Mouse (Mus musculus): Measurements from ENCODE around the gene Eif4e2. TPM values are rescaled to one million over a fixed set of nuclear protein-coding genes. Genes with fewer than 3 reads are reported as not detected.

The Eif4e2 gene
- polyA plus RNA-seq (2015; fragmentation: Nextera tagmentation; extraction: Ambion mirVana) = 105 and 106 TPM in 2 replicates

GRCm38 (mm10) chr1:87213735-87214704 is at the start of gene Eif4e2:
Gene Eif4e2, plus strand, starts transcription at chr1:87213914.
- Histone ChIP-seq H3K27ac (peak within 1 kb of the TSS; percentile 98), H3K4me3 (peak within 1 kb of the TSS; percentile 84), H3K36me3 (no peaks in the 10 kb centered on the region), H3K9me3 (no peaks in the 10 kb centered on the region), H3K9ac (peak within 1 kb of the TSS; percentile 95), H3K27me3 (peaks cover under 1% of the 10 kb centered on the region; the same call in 1 of the 2 replicates), H3K4me2 (peak within 1 kb of the TSS; percentile 74), H3K4me1 (replicated peaks) (peaks cover 47% of the 10 kb centered on the region)
- WGBS = under 1% methylated on average over 90 of the region's 99 CpGs
- ATAC-seq (ENCODE audit: low FRiP score) = peak; percentile 98

- ATAC-seq (ENCODE audit: low FRiP score) = peak; percentile 34
- Histone ChIP-seq H3K27ac (peak overlapping the region; percentile 73), H3K4me1 (replicated peaks) (peaks cover 26% of the 10 kb centered on the region), H3K4me2 (no peak overlapping the region), H3K36me3 (no peaks in the 10 kb centered on the region), H3K9me3 (no peaks in the 10 kb centered on the region), H3K27me3 (peaks cover 15% of the 10 kb centered on the region; the same call in 1 of the 2 replicates), H3K9ac (no peak overlapping the region), H3K4me3 (no peak overlapping the region)
- WGBS = 24% methylated on average over 11 of the region's 11 CpGs
These were observed 49.4 kb upstream of the Eif4e2 start for GRCm38 (mm10) chr1:87164164-87164795.

- WGBS = 39% methylated on average over 9 of the region's 9 CpGs
- Histone ChIP-seq H3K4me3 (no peak overlapping the region), H3K27me3 (peaks cover 15% of the 10 kb centered on the region; the same call in 1 of the 2 replicates), H3K4me1 (replicated peaks) (peaks cover 31% of the 10 kb centered on the region), H3K9ac (no peak overlapping the region), H3K27ac (peak overlapping the region; percentile 73), H3K9me3 (no peaks in the 10 kb centered on the region), H3K36me3 (no peaks in the 10 kb centered on the region), H3K4me2 (no peak overlapping the region)
- peak; percentile 22 for ATAC-seq (ENCODE audit: low FRiP score)
These were observed 48.9 kb upstream of the Eif4e2 start for GRCm38 (mm10) chr1:87164796-87165184.

DNA sequence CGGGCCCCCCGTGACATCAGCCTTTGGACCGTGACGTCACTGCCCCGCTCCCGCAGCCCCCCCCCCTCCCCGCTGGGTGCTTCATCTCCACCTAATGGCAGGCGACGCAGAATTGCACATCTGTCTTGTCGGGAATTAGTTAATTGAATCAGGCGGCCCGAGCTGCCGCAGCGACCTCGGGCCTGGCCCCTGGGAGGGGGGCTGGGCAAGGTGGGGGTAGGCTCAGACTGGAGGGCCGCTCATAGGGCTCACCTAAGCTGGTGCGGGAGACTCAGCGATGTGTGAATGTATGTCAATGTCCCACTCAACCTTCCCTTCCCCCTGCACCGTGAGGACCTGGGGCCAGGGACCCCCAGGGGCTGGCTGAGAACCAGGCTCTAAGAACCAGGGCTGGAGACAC is 43.3 kb upstream of the Eif4e2 start:
- 8% methylated on average over 19 of the region's 19 CpGs for WGBS
- peak overlapping the region; percentile 19; the same call in 1 of the 2 replicates for H3K9ac ChIP-seq

DNA sequence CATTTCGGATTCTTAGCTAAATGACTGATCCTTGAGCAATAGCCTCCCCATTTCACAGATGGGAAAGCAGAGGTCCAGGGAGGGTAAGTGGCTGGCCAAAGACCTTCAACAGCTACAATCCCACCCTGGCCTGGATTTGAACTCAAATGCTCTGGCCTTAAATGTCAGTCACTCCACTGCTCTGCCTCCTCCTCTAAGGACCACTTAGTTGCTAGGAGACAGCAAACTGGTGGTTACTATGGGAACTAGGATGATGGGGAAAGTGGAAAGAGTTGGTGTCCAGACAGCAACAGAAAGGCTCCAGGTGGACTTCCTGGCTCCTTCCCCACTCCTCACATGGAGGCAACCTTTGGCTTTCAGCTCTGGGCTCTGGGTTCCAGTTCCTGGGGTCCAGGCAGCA is 42.4 kb upstream of the Eif4e2 start:
- Histone ChIP-seq H3K9me3 (no peaks in the 10 kb centered on the region), H3K4me2 (no peak overlapping the region), H3K4me1 (replicated peaks) (peaks cover 68% of the 10 kb centered on the region), H3K4me3 (no peak overlapping the region), H3K27me3 (peaks cover 20% of the 10 kb centered on the region; the same call in 1 of the 2 replicates), H3K27ac (0 out of 2 replicates have a peak overlapping the region, but pooled peaks have one; percentile 19), H3K36me3 (no peaks in the 10 kb centered on the region), H3K9ac (no peak overlapping the region)
- ATAC-seq (ENCODE audit: low FRiP score) = no peak
- 97% methylated on average over 1 of the region's 1 CpGs for WGBS

More for the DNA sequence above, 43.3 kb upstream of the Eif4e2 start:
- peaks cover 60% of the 10 kb centered on the region for H3K4me1 ChIP-seq (replicated peaks)
- no peaks in the 10 kb centered on the region for H3K36me3 ChIP-seq
- no peak overlapping the region for H3K4me3 ChIP-seq
- H3K9me3 ChIP-seq = no peaks in the 10 kb centered on the region
- peak overlapping the region; percentile 17; the same call in 1 of the 2 replicates for H3K4me2 ChIP-seq
- H3K27me3 ChIP-seq = peaks cover 22% of the 10 kb centered on the region; the same call in 1 of the 2 replicates
- peak; percentile 37 for ATAC-seq (ENCODE audit: low FRiP score)
- H3K27ac ChIP-seq = peak overlapping the region; percentile 62

- no peak overlapping the region for H3K4me2 ChIP-seq
- H3K9ac ChIP-seq = no peak overlapping the region; the same call in 1 of the 2 replicates
- ATAC-seq (ENCODE audit: low FRiP score) = no peak
- H3K27me3 ChIP-seq = peaks cover 14% of the 10 kb centered on the region; the same call in 1 of the 2 replicates
- no peaks in the 10 kb centered on the region for H3K36me3 ChIP-seq
- H3K4me3 ChIP-seq = no peak overlapping the region
- peak overlapping the region; percentile 58; the same call in 1 of the 2 replicates for H3K27ac ChIP-seq
- H3K4me1 ChIP-seq (replicated peaks) = peaks cover 74% of the 10 kb centered on the region
- 28% methylated on average over 9 of the region's 9 CpGs for WGBS
- H3K9me3 ChIP-seq = no peaks in the 10 kb centered on the region
These were observed 41.4 kb upstream of the Eif4e2 start for GRCm38 (mm10) chr1:87172316-87172715.

DNA sequence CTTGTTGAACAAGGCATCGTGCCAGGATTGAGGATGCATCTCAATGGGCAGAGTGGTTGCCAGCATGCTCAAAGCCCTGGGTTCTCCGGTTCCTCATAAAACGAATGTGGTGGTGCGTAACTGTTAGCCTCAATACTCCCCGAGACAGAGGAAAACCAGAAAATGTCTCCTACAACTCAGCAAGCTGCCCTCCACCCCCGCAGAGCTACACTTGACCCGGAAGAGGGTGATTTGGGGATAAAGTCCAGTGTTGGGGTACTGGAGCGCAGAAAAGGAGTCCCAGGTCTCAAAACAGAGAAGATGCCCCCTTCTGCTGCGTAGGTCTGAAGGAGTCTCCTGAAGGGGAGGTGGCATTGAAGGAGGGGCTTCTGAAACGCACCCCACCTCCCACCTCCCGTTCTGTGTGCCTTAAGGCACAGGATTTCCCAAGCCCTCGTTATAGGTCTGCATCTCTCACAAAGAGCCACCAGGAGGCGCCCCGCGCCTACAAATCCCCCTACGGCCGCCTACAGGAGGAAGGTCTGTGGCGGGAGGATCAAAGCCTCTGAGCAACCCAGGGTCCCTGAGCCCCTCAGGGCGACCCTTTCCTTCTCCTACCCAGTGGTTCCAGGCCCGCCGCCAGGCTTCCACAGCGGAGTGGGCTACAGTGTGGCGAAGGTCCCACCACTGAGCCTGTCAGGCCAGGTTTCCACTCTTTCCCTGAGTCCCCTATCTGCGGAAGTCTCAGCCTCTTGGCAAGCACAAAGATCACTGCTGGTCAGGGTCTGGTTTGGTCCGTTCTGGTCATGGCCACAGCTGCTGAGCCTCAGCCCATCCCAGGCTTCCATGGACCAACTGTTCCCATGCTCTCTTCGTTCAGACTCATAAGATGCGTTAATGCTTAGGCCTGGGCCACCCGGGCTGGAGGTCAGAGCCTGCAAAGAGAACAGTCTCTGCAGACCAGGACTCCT is 39.4 kb upstream of the Eif4e2 start:
- ATAC-seq (ENCODE audit: low FRiP score) = no peak
- H3K9ac ChIP-seq = no peak overlapping the region
- no peaks in the 10 kb centered on the region for H3K9me3 ChIP-seq
- WGBS = 25% methylated on average over 28 of the region's 28 CpGs
- peaks cover 14% of the 10 kb centered on the region; the same call in 1 of the 2 replicates for H3K27me3 ChIP-seq
- no peak overlapping the region for H3K4me3 ChIP-seq
- peaks cover 66% of the 10 kb centered on the region for H3K4me1 ChIP-seq (replicated peaks)
- H3K4me2 ChIP-seq = no peak overlapping the region
- H3K27ac ChIP-seq = no peak overlapping the region
- H3K36me3 ChIP-seq = no peaks in the 10 kb centered on the region

GRCm38 (mm10) chr1:87175852-87176292 is 37.8 kb upstream of the Eif4e2 start:
- Histone ChIP-seq H3K27ac (peak overlapping the region; percentile 76), H3K27me3 (peaks cover 14% of the 10 kb centered on the region; the same call in 1 of the 2 replicates), H3K9ac (peak overlapping the region; percentile 29; the same call in 1 of the 2 replicates), H3K4me1 (replicated peaks) (peaks cover 50% of the 10 kb centered on the region), H3K9me3 (no peaks in the 10 kb centered on the region), H3K4me3 (no peak overlapping the region), H3K4me2 (peak overlapping the region; percentile 13; the same call in 1 of the 2 replicates), H3K36me3 (no peaks in the 10 kb centered on the region)
- 3% methylated on average over 11 of the region's 11 CpGs for WGBS
- peak; percentile 86 for ATAC-seq (ENCODE audit: low FRiP score)

- no peaks in the 10 kb centered on the region for H3K36me3 ChIP-seq
- no peak overlapping the region for H3K4me3 ChIP-seq
- peaks cover 24% of the 10 kb centered on the region for H3K4me1 ChIP-seq (replicated peaks)
- no peaks in the 10 kb centered on the region for H3K9me3 ChIP-seq
- H3K27me3 ChIP-seq = peaks cover 48% of the 10 kb centered on the region
- H3K27ac ChIP-seq = no peak overlapping the region
- 65% methylated on average over 5 of the region's 5 CpGs for WGBS
- ATAC-seq (ENCODE audit: low FRiP score) = no peak
- H3K4me2 ChIP-seq = no peak overlapping the region
- no peak overlapping the region for H3K9ac ChIP-seq
These were observed 32.8 kb upstream of the Eif4e2 start for GRCm38 (mm10) chr1:87180896-87181295.

GRCm38 (mm10) chr1:87183013-87183412 is 30.7 kb upstream of the Eif4e2 start, which contains the start of gene Prss56:
Gene Prss56, plus strand, starts transcription at chr1:87183313.
- Histone ChIP-seq H3K4me1 (replicated peaks) (peaks cover 24% of the 10 kb centered on the region), H3K27me3 (peaks cover 65% of the 10 kb centered on the region), H3K4me2 (no peak within 1 kb of the TSS), H3K36me3 (no peaks in the 10 kb centered on the region), H3K4me3 (no peak within 1 kb of the TSS), H3K9me3 (no peaks in the 10 kb centered on the region), H3K27ac (no peak within 1 kb of the TSS), H3K9ac (no peak within 1 kb of the TSS)
- no peak for ATAC-seq (ENCODE audit: low FRiP score)
- 61% methylated on average over 9 of the region's 9 CpGs for WGBS
